Mouse (Mus musculus) lung, postnatal 0 days (tissue): ENCODE measurements around the gene Cish.

ENCODE experiments used
- CTCF ChIP-seq: IDR thresholded peaks from 2 replicates; pipeline ENCODE4 v1.5.1; 2016; ENCODE audit warnings: antibody characterized with exemption, mild to moderate bottlenecking
- EP300 ChIP-seq: IDR thresholded peaks from 2 replicates; pipeline ENCODE4 v1.6.1; 2016; ENCODE audit warnings: antibody characterized with exemption, mild to moderate bottlenecking, control low read depth

- no peak for TF ChIP-seq CTCF
- TF ChIP-seq EP300, result no peak
These were observed 7.1 kb upstream of the Cish start for GRCm38 (mm10) chr9:107288711-107289110.
